Mouse (Mus musculus): ENCODE measurements around the gene Rnft2. TPM values are rescaled to one million over a fixed set of nuclear protein-coding genes. Genes with fewer than 3 reads are reported as not detected.

Gene Rnft2
- total RNA-seq, 1 experiment from 2014 or later: 1.5 TPM

DNA sequence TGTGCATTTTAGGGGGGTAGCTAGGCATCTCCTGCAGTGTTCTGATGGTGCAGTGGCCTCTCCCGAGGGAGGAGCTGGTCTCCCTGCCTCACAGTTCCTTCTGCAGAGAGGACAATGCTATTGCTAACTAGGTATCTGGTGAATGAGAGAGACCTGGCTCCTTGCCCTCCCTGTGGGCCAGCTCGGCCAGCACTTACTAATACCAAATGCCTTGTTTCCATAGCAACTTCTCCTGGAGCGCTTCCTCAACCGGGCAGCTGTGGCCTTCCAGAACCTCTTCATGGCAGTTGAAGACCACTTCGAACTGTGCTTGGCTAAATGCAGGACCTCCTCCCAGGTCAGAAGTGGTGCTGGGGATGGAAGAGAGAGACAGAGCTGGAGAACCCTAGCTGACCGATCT lies 14.2 kb upstream of the Rnft2 start:
- ATAC-seq (ENCODE audit: extremely low read depth, insufficient number of reproducible peaks, low FRiP score, poor library complexity, severe bottlenecking): no peak

DNA sequence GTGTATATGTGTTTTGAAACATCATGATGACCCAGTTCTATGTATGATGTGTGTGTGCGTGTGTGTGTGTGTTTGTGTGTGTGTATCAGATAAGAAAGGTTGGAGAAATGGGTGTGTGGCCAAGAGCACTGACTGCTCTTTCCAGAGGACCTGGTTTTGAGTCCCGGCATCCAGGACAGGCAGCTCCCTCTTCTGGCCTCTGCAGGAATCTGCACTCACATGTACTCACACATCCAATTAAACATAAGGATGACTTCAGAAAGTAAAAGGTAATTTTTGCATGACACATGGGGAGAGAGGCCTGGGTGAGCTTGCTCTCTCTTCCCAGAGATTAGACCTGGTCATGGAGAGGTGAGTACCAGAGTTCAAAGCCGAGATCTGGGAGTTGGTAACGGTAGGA lies 12.1 kb upstream of the Rnft2 start:
- ATAC-seq (ENCODE audit: extremely low read depth, insufficient number of reproducible peaks, low FRiP score, poor library complexity, severe bottlenecking): no peak

DNA sequence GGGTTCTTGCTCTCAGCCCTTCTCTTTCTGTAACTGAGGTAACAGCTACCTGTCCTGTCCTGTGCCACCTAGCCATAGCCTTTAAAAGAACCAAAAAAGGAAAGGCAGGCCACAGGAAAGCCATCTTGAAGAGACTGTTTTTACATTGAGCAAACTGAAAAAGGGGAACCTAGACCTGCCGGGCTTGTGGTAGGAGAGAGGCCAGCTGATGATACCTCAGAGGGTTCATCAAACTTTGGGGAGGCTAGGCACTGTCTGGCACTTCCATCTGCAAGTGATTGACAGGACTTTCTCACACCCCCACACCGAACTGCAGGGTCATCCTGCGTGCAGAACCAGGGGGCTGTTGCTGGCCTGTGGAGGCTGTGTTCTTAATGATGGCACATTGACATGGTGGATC lies 8.6 kb upstream of the Rnft2 start:
- ATAC-seq (ENCODE audit: extremely low read depth, insufficient number of reproducible peaks, low FRiP score, poor library complexity, severe bottlenecking): no peak; the same call in 1 of the 2 replicates

DNA sequence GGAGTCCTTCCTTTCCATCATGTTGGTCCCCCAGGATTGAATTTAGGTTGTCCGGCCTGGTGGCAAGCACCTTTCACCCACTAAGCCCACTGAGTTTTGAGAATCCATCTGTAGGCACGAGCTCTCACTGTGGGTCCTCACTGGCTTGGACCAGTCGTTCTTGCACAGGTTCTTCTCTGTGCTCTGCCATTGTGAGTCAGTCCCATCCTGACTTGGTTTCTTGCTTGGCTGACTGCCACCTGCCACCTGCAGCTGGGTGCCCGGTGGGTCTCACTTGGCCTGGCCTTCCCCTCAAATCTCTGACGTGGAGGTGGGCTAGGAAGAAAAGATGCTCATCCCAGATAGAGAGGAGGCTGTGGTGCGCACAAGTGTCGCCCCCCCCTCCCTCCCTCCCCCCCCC lies 6.1 kb upstream of the Rnft2 start:
- no peak for ATAC-seq (ENCODE audit: extremely low read depth, insufficient number of reproducible peaks, low FRiP score, poor library complexity, severe bottlenecking)

DNA sequence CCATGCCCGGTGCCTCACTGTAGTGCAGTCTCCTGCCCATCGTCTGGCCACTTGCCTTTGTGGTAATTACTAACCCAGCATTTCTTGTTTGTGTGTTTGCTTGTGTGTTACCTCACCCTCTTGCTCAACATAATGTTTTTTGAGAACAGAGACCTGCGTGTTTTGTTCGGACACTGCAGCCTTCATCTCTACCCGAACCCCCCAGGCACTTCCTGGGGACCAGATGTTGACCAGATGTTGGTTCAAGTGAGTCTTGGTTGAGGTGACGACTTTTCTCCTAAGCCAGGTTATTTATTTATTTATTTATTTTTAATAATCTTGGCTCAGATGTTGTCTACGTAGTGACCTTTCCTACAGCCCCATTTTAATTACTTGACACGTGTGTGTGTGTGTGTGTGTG lies 2.5 kb upstream of the Rnft2 start:
- ATAC-seq (ENCODE audit: extremely low read depth, insufficient number of reproducible peaks, low FRiP score, poor library complexity, severe bottlenecking): no peak

DNA sequence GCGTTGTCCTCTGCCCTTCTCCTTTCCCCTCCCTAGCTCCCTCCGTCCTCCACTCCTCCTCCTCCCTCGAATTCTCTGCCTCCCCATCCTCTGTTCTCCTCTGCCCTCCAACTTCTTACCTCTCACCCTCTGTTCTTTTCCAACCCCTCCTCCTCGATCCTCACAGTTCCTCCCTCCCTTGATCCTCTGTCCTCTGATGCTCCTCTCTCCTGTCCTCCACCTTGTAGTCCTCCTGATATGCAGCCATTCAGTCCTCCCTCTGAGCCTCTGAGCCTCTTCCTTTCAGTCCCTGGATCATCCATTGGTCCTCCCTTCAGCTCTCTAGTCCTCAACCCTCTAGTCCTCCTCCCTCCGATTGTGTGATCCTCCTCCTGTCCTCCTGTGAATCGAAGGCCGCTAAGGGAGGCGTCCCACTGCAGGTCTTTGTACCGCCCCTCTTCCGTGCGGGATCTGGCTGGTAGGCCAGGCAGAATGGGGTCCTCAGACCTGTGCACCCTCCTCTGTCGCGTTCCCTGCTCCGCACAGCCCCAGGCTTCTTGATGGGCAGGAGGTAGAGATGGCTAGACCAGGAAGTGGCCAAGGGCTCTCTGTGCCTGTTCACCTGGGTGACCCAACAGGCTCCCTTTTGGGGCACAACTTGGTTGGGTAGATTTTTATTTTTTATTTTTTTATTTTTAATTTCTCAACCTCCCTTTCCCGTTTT lies 841 bp upstream of the Rnft2 start:
- no peak for ATAC-seq (ENCODE audit: extremely low read depth, insufficient number of reproducible peaks, low FRiP score, poor library complexity, severe bottlenecking)

DNA sequence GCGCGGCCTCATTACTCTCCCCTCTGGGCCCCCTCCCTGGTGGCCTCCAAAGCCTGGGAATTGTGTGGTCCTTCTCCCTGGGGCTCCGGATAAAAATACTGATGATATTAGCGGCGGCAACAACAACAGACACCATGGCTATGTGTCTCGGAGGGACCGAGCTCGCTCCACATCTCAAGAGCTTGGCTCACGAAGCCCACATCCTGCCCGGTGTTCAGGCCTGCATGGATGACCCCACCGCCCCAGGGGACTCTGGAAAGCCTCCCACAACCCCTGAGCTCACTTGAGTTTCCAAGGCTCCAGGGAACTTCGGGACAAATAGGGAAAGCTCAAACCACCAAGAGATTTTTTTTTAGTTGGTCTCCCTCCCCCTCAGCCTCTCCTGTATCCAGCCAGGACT lies 5.2 kb downstream of the Rnft2 start:
- ATAC-seq (ENCODE audit: extremely low read depth, insufficient number of reproducible peaks, low FRiP score, poor library complexity, severe bottlenecking): no peak

DNA sequence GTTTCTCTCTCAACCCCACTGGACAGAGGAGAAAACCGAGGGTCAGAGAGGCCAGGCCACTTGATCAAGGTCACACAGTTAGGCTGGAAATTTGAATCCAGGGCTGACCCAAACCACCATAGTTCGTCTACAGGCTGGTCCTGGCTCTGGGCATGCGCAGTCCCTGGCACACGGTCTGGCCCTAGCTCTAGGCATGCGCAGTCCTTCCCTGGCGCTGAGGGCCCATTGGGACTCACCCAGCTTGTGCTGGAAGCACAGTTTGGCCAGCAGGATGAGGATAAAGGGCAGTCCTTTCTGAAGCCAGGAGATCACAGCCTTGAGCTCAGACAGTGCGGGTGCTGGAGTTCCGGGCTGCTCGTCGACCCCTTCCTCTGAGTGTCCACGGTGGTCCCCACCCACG lies 8.0 kb downstream of the Rnft2 start:
- ATAC-seq (ENCODE audit: extremely low read depth, insufficient number of reproducible peaks, low FRiP score, poor library complexity, severe bottlenecking): no peak

DNA sequence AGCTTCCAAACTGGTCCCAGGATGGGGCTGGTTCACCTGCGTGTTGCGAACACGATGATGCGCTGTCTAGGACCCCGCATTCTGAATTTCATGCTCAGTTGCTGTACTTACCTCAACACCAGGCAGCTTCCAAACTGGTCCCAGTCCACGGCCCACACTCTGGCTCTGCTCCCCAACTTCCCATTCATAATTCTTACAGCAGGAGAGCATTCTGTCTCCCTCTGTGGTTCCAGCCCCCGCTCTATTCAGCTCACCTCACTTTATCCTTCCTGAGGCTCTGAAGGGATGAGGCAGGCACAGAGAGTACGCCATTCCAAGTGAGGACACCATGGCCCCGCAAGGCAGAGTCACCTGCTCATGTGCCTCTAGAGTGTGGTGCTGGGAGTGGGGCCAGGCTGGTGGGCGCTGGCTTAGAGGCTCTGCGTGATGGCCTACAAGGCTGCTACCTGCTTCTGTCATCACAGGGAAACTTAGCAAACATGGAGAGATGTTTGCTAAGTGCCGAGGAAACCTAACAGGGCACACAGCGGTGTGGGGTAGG lies 14.8 kb downstream of the Rnft2 start:
- ATAC-seq (ENCODE audit: extremely low read depth, insufficient number of reproducible peaks, low FRiP score, poor library complexity, severe bottlenecking): no peak

DNA sequence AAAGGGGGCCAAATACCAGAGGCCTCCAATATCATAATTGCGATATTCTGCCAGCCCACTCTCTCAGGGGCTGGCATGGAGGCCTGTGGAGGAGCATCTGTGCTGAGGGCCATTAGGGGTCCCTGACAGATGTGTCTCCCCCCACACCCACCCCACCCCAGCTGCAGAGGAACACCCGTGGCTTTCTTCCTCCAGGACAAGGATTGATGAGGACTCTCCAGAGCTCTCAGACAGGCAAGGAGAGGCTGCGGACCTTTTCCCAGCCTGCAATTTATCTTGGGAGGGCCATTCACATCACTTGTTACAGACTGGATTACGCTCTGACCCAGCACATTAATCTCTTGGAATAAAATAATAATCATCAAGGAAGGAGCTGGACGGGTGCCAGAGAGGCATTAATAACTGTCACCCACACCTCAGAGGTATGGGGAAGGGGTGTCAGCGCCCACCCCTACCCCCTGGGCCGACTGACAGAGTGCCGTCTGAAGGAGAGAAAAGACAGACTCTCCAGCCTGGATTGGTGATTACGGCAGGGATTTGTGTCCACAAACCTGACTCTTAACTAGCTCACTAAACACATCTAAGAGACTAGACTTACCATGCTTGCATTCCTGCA lies 21.7 kb downstream of the Rnft2 start:
- ATAC-seq (ENCODE audit: extremely low read depth, insufficient number of reproducible peaks, low FRiP score, poor library complexity, severe bottlenecking): no peak

DNA sequence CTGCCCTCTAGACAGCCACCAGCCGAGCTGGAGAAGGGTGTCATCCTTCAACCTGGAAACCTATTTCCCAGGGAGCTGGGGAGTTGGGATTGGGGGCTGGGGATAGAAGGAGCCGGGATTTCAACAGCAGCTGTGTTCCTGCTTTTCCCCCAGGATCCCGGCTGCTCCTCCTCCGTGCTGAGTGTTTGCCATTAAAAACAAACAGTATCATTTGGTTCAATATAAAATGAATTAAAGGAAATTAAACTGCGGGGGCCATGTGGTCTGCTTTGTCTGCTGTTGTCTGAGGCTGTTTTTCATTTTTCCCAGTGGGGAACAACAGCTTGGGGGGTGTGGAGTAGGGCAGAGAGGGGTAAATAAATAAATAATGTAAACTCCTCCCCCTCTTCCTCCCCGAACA lies 27.5 kb downstream of the Rnft2 start:
- no peak for ATAC-seq (ENCODE audit: extremely low read depth, insufficient number of reproducible peaks, low FRiP score, poor library complexity, severe bottlenecking)

DNA sequence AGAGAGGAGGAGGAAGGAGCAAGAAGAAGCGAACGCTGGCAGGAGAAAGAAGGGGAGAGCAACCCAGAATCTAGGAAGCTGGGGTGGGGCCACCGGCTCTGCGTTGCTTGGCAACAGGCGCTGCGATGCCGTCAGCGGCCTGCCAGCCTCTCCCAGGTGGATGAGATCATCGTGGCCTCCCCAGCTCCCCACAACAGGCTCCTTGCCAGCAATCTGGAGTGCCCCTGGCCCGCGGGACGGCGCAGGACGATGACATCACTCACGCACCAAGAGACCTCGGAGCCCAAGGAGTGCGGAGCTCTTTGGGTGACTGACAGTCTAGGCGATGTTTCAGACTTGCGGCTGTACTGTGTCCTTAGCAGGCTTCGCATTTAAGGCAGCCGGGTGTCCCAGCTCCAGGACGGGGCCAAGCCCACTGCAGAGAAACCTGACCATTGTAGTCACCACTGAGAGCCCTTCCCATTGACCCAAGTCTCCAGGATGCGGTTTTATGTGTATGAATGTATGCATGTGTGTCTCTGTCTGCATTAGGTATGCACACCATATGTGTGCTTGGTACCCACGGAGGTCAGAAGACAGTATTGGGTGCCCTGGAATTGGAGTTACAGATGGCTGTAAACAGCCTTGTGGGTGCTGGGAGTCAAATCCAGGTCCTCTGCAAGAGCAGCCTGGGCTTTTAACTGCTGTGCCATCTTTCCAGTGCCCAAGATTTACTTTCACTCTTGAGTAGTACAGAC lies 30.3 kb downstream of the Rnft2 start:
- no peak for ATAC-seq (ENCODE audit: extremely low read depth, insufficient number of reproducible peaks, low FRiP score, poor library complexity, severe bottlenecking)

DNA sequence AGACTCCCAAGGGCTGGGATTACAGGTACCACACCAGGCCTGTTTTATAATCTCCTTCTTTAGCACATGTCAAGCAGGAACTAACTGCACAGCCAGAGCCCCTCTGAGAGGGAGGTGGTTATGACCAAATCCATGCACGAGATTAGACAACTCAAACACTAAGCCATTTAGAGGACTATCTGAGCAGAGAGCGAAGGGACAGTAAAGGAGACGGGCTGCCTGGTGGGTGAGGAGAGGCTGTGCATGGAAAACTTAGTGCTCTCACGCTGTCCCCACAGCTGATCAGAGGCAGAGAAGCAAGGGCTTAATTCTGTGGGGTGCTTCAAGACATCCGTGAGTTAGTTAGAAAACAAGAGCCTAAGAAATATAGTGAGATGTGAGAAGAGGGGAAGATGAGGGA lies 30.9 kb downstream of the Rnft2 start:
- no peak for ATAC-seq (ENCODE audit: extremely low read depth, insufficient number of reproducible peaks, low FRiP score, poor library complexity, severe bottlenecking)

DNA sequence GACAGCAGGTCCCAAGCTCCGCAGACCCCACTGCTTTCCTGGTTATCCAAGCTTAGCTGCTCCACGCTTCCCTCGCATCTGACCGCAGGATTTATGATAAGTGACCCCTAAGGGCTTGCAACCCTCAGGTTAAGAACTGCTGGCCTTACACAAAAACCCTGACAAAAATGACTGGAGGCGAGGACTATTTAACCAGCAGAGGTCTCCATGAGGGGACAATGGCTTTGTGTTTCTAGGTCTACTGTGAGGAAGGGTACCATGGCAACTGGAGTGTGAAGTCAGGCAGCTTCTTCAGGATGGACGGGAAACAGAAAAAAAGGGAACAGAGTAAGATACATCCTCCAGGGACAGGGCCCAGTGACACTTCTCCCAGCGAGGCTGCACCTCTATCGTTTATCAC lies 39.1 kb downstream of the Rnft2 start:
- no peak for ATAC-seq (ENCODE audit: extremely low read depth, insufficient number of reproducible peaks, low FRiP score, poor library complexity, severe bottlenecking)

DNA sequence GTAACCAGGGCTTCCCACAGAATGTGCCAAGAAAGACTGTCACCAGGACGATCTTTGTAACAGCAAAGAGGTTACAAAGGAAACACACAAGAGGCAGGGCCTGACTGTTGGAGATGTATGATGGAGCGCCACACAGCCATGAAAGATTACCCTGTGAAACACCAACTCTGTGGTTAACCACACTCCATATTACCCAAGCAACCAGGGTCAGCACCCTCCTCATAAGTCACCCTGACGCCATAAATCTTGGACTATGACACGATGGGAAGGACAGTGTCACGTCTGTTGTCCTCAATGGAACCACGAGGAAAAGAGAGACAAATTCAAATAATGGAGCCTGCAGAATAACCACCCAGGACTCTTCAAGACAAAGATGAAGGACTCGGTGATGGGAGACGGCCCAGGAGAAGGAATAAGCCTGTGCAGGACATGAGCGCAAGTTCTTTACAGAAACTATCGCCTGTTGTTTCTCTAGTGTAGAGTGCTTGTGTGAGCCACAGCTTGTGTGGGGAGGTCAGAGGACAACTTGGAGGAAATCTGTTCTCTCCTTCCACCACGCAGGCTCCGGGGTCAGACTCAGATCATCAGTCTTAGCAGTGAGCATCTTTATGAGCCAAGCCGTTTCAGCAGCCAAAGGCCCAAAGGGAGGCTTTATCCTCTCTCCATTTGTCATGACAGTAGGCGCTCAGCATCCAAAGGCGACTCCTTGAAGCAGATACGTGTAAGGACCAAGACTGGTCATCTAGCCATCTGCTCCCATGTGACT lies 40.1 kb downstream of the Rnft2 start:
- no peak for ATAC-seq (ENCODE audit: extremely low read depth, insufficient number of reproducible peaks, low FRiP score, poor library complexity, severe bottlenecking)

DNA sequence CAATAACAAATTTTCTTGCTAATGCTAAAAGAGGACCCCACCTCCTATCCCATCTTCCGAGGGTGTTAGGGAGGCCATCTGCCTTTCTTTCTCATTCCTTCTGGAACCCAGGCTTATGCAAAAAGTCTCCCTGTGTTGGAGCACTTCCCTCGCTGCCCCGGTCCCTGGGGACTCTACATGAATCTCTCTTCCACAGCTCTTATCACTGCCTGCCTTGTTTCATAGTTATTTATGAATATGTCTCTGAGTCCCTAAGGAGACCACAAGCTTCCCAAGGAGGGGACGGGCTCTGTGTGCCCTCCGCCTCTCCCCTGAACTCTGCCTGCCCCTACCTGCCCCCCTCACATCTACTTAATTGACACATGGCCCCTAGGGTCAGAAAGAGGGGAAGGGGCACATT lies 45.2 kb downstream of the Rnft2 start:
- no peak for ATAC-seq (ENCODE audit: extremely low read depth, insufficient number of reproducible peaks, low FRiP score, poor library complexity, severe bottlenecking)

DNA sequence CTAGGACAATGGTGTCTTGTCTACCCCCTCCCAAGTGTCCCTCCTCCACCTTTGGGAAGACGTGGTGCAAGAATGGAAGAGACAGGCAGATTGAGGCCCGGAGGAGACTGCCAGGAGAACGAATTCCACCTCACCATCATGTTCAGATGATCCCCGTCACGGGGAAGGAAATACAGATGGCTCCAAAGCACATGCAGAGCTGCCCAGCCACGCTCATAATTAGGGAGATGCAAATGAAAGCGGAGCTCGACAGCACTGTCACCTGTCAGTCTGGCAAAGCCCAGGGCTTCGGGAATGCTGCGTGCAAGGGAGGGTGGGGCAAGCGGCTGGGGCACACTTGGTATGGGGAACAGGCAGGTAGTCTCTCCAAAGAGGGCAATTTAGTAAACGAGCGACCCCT lies 47.5 kb downstream of the Rnft2 start:
- ATAC-seq (ENCODE audit: extremely low read depth, insufficient number of reproducible peaks, low FRiP score, poor library complexity, severe bottlenecking): no peak

DNA sequence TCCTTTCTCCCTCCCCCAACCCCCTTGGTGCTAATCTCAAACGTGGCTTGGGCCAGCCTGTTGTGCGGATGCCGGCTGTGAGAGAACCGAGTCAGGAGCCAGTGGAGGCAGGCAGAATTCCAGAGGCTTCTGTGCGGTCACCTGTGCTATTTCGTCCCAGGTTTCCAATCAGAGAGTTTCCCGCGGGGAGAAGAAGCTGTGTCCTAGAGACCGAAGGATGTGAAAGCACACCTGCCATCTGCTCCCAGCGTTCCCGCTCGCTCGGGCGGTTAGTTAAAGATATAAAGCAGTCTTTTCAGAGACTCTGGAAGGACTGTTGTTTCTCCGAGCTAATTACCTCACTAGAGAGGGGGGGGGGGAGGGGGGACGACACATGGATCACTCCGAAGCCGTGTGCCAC lies 52.7 kb downstream of the Rnft2 start:
- no peak for ATAC-seq (ENCODE audit: extremely low read depth, insufficient number of reproducible peaks, low FRiP score, poor library complexity, severe bottlenecking)

DNA sequence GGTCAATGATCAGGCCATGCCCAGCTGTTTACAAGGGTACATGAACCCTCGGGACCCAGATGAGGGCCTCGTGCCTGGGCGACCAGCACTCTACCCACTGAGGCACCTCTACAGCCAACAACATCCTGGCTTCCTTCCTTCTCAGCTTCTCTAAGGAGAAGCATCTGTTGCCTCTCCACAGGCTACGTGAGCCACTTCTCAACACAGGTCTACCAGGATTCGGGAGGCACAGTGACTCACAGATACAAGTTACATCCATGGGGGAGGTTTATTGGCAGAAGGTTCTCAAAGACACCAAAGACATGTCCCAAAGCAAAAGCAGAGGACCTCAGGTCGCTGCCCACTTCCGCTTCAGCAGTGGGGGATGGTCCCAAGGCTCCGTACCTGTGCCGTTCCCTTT lies 54.4 kb downstream of the Rnft2 start:
- ATAC-seq (ENCODE audit: extremely low read depth, insufficient number of reproducible peaks, low FRiP score, poor library complexity, severe bottlenecking): no peak
